Comparison of ENCODE assay signal across 9 mouse cellular contexts in the genomic region with DNA sequence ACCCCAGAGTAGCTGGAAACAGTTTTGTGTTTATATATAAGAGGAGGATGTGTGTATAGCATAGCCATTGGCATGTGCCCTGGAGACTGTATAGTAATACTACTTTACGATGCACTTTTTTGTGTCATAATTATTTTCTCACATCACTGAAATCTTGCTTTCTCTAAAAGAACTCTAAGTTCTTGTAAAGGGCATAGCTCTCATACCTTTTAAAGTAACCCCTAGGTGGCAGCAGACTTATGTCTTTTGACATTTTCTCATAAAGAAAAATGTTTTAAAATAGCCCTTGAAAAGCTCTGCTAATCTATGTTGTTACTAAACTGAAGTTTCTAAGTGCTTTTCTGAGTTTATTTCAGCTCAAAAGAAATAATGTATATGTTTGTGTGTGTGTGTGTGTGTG. TPM values are rescaled to one million over a fixed set of nuclear protein-coding genes. Genes with fewer than 3 reads are reported as not detected.
A peak's percentile ranks its signal among the peaks of the same experiment; 100 is the strongest.
DNase-seq lines count a peak whose midpoint lies in the region; ATAC-seq lines count a peak whose summit lies in the region.
"Had no signal": no experiment of that assay in that cellular context is flagged by ENCODE, and none has a peak within 500 bp of the region (broad histone marks: within the 10 kb centered on the region; RNA-seq: fewer than 3 reads in every experiment).

No protein-coding gene starts in this region.

- H3K9ac ChIP-seq in midbrain, embryonic 11.5 days (ENCODE audit: low read length): no peak overlapping the region
- no peak overlapping the region for H3K9ac ChIP-seq in midbrain, embryonic 16.5 days (ENCODE audit: low read depth, low read length)

- H3K4me1 ChIP-seq in midbrain, embryonic 11.5 days (ENCODE audit: control insufficient read depth, insufficient read depth, low read length): no peaks in the 10 kb centered on the region
- no peaks in the 10 kb centered on the region for H3K4me1 ChIP-seq in midbrain, embryonic 16.5 days (ENCODE audit: control insufficient read depth, insufficient read depth, low read length)

- H3K4me3 ChIP-seq in midbrain, embryonic 11.5 days (ENCODE audit: low read depth, low read length): no peak overlapping the region
- H3K4me3 ChIP-seq in midbrain, embryonic 16.5 days (ENCODE audit: low read depth, low read length): no peak overlapping the region

- DNase-seq in gastrocnemius, adult 18-20 months (ENCODE audit: low spot score): peak; percentile 15
- no peak for DNase-seq in gastrocnemius, adult 8-10 months (ENCODE audit: low spot score in 2 of 2)
- DNase-seq in midbrain, embryonic 11.5 days (ENCODE audit: low spot score, missing footprints): peak; percentile 86
- DNase-seq in embryo, embryonic 11 days: peak; percentile 88
- peak; percentile 35 for DNase-seq in telencephalon, adult 2 months (ENCODE audit: low read depth, low spot score)
- DNase-seq in layer of hippocampus, adult 9-10 months (ENCODE audit: low spot score): no peak
- no peak for DNase-seq in T-cell, adult 2 months (ENCODE audit: low spot score)
- DNase-seq: left cerebral cortex, postnatal 4 days had no signal

- H3K27ac ChIP-seq in midbrain, embryonic 11.5 days (ENCODE audit: low read depth, low read length): no peak overlapping the region
- H3K27ac ChIP-seq in midbrain, embryonic 16.5 days (ENCODE audit: low read length): no peak overlapping the region

- H3K9me3 ChIP-seq in midbrain, embryonic 11.5 days (ENCODE audit: control insufficient read depth, low read length): no peaks in the 10 kb centered on the region
- no peaks in the 10 kb centered on the region for H3K9me3 ChIP-seq in midbrain, embryonic 16.5 days (replicated peaks; ENCODE audit: control insufficient read depth, low read length, poor library complexity, severe bottlenecking)

- H3K27me3 ChIP-seq in midbrain, embryonic 11.5 days (ENCODE audit: control insufficient read depth, insufficient read depth, low read length): peaks cover 10% of the 10 kb centered on the region; the same call in 1 of the 2 replicates
- H3K27me3 ChIP-seq in midbrain, embryonic 16.5 days (ENCODE audit: control insufficient read depth, insufficient read depth, low read depth, low read length): no peaks in the 10 kb centered on the region

- no peak overlapping the region for H3K4me2 ChIP-seq in midbrain, embryonic 11.5 days
- H3K4me2 ChIP-seq in midbrain, embryonic 16.5 days (ENCODE audit: low read length): no peak overlapping the region

- WGBS in midbrain, embryonic 11.5 days: 78% methylated on average over 1 of the region's 1 CpGs
- WGBS in midbrain, embryonic 16.5 days: 83% methylated on average over 1 of the region's 1 CpGs

- no peak for ATAC-seq in midbrain, embryonic 11.5 days (ENCODE audit: low FRiP score)
- ATAC-seq in midbrain, embryonic 16.5 days: no peak

- peaks cover 9% of the 10 kb centered on the region; the same call in 1 of the 2 replicates for H3K36me3 ChIP-seq in midbrain, embryonic 11.5 days (ENCODE audit: control insufficient read depth, insufficient read depth, low read length)
- H3K36me3 ChIP-seq in midbrain, embryonic 16.5 days (ENCODE audit: control insufficient read depth, insufficient read depth, low read length): peaks cover 22% of the 10 kb centered on the region

RNA-seq across cellular contexts. Expression of gene Opa1, which starts 49.9 kb away (rescaled TPM):
- total RNA-seq in gastrocnemius, adult 18-20 months (2021): 10 to 100 TPM; 83.0 to 86.5 TPM
- 10 to 100 TPM; 73.2 to 92.0 (median 83.4) TPM for total RNA-seq in gastrocnemius, adult 8-10 months (2022)
- polyA plus RNA-seq in midbrain, embryonic 11.5 days (2014; fragmentation: Nextera tagmentation; extraction: Ambion mirVana): 49.6 and 58.4 TPM in 2 replicates
- 51.1 and 53.0 TPM in 2 replicates for polyA plus RNA-seq in midbrain, embryonic 16.5 days (2015; fragmentation: Nextera tagmentation; extraction: Ambion mirVana)

Comparison
In these comparisons a context has a peak if more than half of its experiments do, and no peak if none do; other contexts are left out.
1. DNase-seq: peak in gastrocnemius, adult 18-20 months (single experiment), midbrain, embryonic 11.5 days (single experiment), embryo, embryonic 11 days (single experiment) and telencephalon, adult 2 months (single experiment); none in gastrocnemius, adult 8-10 months (0 of 2), layer of hippocampus, adult 9-10 months (single experiment) and T-cell, adult 2 months (single experiment).